Mouse (Mus musculus): Measurements from ENCODE around the gene Fxr1. TPM values are rescaled to one million over a fixed set of nuclear protein-coding genes. Genes with fewer than 3 reads are reported as not detected.
"Not testable (repeated sequence)": the region's sequence is repeated elsewhere in the genome, so short reads cannot be mapped to it uniquely, and the experiment has no call there.

Gene Fxr1
- polyA plus RNA-seq, 1 experiment: 63.2 TPM

DNA sequence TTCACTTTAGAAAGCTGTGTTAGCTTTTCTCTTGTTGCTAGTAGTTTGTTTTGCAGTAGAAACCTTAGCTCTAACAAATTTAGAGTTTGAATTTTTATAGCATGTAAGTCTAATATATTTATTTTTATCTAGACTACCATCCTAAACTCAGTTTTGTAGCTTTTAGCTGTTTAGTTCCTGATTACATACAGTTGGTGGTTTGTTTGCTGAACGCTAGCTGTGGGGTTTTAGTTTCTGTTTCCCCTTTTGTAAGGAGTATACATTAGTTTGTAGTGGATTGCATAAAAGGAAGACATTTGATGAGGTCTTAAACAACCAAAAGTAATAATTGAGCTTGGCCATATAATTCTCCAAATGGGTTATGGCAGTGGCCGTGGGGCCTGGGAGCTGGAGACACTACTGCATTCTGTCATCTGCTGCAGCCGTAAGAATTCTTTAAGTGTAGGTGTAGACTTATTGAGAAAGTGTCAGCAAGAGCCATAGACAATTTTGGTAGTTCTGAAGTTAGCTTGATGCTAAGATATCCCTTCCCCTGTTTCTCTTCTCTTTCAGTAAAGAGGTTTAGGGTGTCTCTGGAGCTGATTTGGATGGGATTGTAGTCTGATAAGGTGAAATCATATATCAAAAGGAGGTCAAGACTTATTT is 14.1 kb downstream of the Fxr1 start:
- H3K36me3 ChIP-seq (ENCODE audit: control insufficient read depth, insufficient read depth): no peaks in the 10 kb centered on the region
- H3ac ChIP-seq (ENCODE audit: control insufficient read depth, insufficient read length): no peak overlapping the region
- H3K4me3 ChIP-seq: no peak overlapping the region
- no peak for TF ChIP-seq MAX (IDR thresholded peaks at IDR 0.05; ENCODE audit: low read depth)
- no peak for TF ChIP-seq REST (IDR thresholded peaks at IDR 0.05; ENCODE audit: insufficient read depth, insufficient read length)
- no peak for TF ChIP-seq TCF3 (IDR thresholded peaks at IDR 0.05; ENCODE audit: insufficient read length, low read depth)
- TF ChIP-seq POLR2A (IDR thresholded peaks at IDR 0.05; ENCODE audit: insufficient read length, low read depth): no peak
- TF ChIP-seq MYOG (IDR thresholded peaks at IDR 0.05; ENCODE audit: control insufficient read depth in 1 of 3, insufficient read depth in 1 of 3, insufficient read length in 2 of 3, low read depth in 2 of 3): no peak
- TF ChIP-seq SRF (IDR thresholded peaks at IDR 0.05; ENCODE audit: control insufficient read depth, insufficient read length, low read depth): no peak
- TF ChIP-seq TCF12 (IDR thresholded peaks at IDR 0.05; ENCODE audit: insufficient read depth, poor library complexity, severe bottlenecking): no peak
- TF ChIP-seq USF1 (IDR thresholded peaks at IDR 0.05; ENCODE audit: low read depth): no peak
- no peak for TF ChIP-seq POLR2AphosphoS2 (IDR thresholded peaks at IDR 0.05; ENCODE audit: insufficient read length, low read depth)
- TF ChIP-seq E2F4 (IDR thresholded peaks at IDR 0.05; ENCODE audit: insufficient read depth): no peak
- TF ChIP-seq MYOD1 (IDR thresholded peaks at IDR 0.05; ENCODE audit: control insufficient read depth in 1 of 3, insufficient read length in 2 of 3, low read depth in 2 of 3): no peak
- TF ChIP-seq CEBPB (IDR thresholded peaks at IDR 0.05; ENCODE audit: insufficient read depth, poor library complexity, severe bottlenecking): no peak
- no peaks in the 10 kb centered on the region for H3K27me3 ChIP-seq (ENCODE audit: control insufficient read depth, insufficient read depth, insufficient read length)
- H3K4me2 ChIP-seq (ENCODE audit: low read depth): no peak overlapping the region
- peaks cover 100% of the 10 kb centered on the region for H3K79me2 ChIP-seq (ENCODE audit: control insufficient read depth, insufficient read depth)

DNA sequence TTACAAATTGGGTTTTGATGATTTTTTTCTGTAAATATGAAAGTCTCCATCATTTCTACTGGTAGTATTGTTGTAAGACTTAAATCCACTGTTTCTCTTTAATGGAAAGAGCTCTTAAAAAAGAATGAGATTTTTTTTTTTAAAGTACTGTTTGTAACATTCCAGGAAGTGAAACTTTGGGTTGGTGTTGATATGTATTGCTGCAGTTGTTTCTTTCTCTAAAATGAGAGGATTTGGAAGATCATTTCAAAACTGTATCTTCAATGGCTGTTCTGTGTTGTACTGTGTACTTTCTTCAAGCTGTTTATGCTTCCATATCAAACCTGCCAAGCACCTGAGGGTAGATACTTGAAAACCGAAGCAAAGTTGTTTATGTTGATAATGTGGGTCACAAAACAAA is 15.1 kb downstream of the Fxr1 start:
- no peak for TF ChIP-seq SRF (IDR thresholded peaks at IDR 0.05; ENCODE audit: control insufficient read depth, insufficient read length, low read depth)
- no peak for TF ChIP-seq POLR2AphosphoS2 (IDR thresholded peaks at IDR 0.05; ENCODE audit: insufficient read length, low read depth)
- TF ChIP-seq USF1 (IDR thresholded peaks at IDR 0.05; ENCODE audit: low read depth): no peak
- no peak for TF ChIP-seq TCF3 (IDR thresholded peaks at IDR 0.05; ENCODE audit: insufficient read length, low read depth)
- TF ChIP-seq MAX (IDR thresholded peaks at IDR 0.05; ENCODE audit: low read depth): no peak
- no peak for TF ChIP-seq E2F4 (IDR thresholded peaks at IDR 0.05; ENCODE audit: insufficient read depth)
- TF ChIP-seq MYOD1 (IDR thresholded peaks at IDR 0.05; ENCODE audit: control insufficient read depth in 1 of 3, insufficient read length in 2 of 3, low read depth in 2 of 3): no peak
- no peak for TF ChIP-seq POLR2A (IDR thresholded peaks at IDR 0.05; ENCODE audit: insufficient read length, low read depth)
- TF ChIP-seq REST (IDR thresholded peaks at IDR 0.05; ENCODE audit: insufficient read depth, insufficient read length): no peak
- TF ChIP-seq MYOG (IDR thresholded peaks at IDR 0.05; ENCODE audit: control insufficient read depth in 1 of 3, insufficient read depth in 1 of 3, insufficient read length in 2 of 3, low read depth in 2 of 3): no peak
- no peak for TF ChIP-seq TCF12 (IDR thresholded peaks at IDR 0.05; ENCODE audit: insufficient read depth, poor library complexity, severe bottlenecking)
- no peak for TF ChIP-seq CEBPB (IDR thresholded peaks at IDR 0.05; ENCODE audit: insufficient read depth, poor library complexity, severe bottlenecking)

DNA sequence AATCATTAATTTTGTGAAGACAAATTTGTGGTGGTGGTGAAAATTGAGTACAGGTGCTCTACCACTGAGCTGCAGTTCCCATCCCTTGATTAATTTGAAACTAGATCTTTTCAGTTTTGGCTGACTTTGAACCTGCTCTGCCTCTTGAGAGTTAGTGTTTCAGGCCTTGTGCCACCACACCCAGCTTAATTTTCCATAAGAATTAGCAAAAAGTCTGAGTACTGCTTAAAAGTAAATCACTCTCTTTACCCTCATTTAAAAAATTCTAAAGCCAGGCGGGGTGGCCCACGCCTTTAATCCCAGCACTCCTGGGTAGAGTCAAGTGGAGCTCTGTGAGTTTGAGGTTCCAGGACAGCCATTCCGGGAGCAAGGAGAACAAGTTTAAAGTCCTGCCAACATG is 16.0 kb downstream of the Fxr1 start:
- H3K4me2 ChIP-seq (ENCODE audit: low read depth): no peak overlapping the region
- TF ChIP-seq SRF (IDR thresholded peaks at IDR 0.05; ENCODE audit: control insufficient read depth, insufficient read length, low read depth): no peak
- H3K79me2 ChIP-seq (ENCODE audit: control insufficient read depth, insufficient read depth): peaks cover 100% of the 10 kb centered on the region
- peaks cover 4% of the 10 kb centered on the region for H3K36me3 ChIP-seq (ENCODE audit: control insufficient read depth, insufficient read depth)
- H3K27me3 ChIP-seq (ENCODE audit: control insufficient read depth, insufficient read depth, insufficient read length): no peaks in the 10 kb centered on the region
- no peak overlapping the region for H3ac ChIP-seq (ENCODE audit: control insufficient read depth, insufficient read length)
- no peak overlapping the region for H3K4me3 ChIP-seq

More for the DNA sequence above, 15.1 kb downstream of the Fxr1 start:
- Histone ChIP-seq H3K4me3 (no peak overlapping the region), H3K36me3 (ENCODE audit: control insufficient read depth, insufficient read depth) (no peaks in the 10 kb centered on the region), H3K4me2 (ENCODE audit: low read depth) (no peak overlapping the region), H3K27me3 (ENCODE audit: control insufficient read depth, insufficient read depth, insufficient read length) (no peaks in the 10 kb centered on the region), H3ac (ENCODE audit: control insufficient read depth, insufficient read length) (no peak overlapping the region), H3K79me2 (ENCODE audit: control insufficient read depth, insufficient read depth) (peaks cover 100% of the 10 kb centered on the region)

DNA sequence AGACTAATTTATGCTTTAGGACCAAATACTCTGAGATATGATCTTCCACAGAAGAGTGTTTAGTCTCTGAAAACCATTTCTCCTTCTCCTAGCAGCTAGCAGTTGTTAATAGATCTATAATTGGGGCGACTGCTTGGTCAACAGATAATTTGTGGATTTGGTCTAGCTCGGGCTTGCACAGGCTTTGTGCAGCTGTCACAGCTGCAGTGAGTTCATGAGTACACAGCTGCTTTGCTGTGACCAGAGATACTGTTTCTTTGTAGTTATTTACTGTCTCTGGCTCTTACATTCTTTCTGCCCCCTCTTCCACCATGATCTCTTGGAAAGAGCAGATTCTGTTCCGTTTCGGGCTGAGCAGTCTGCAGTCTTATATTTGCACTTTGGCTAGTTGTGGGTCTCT is 22.2 kb downstream of the Fxr1 start:
- peaks cover 90% of the 10 kb centered on the region for H3K79me2 ChIP-seq (ENCODE audit: control insufficient read depth, insufficient read depth)
- H3K4me3 ChIP-seq: no peak overlapping the region
- H3ac ChIP-seq (ENCODE audit: control insufficient read depth, insufficient read length): no peak overlapping the region
- TF ChIP-seq POLR2AphosphoS2 (IDR thresholded peaks at IDR 0.05; ENCODE audit: insufficient read length, low read depth): no peak
- no peak for TF ChIP-seq POLR2A (IDR thresholded peaks at IDR 0.05; ENCODE audit: insufficient read length, low read depth)
- TF ChIP-seq TCF3 (IDR thresholded peaks at IDR 0.05; ENCODE audit: insufficient read length, low read depth): peak; percentile 95
- TF ChIP-seq MYOD1 (IDR thresholded peaks at IDR 0.05; ENCODE audit: control insufficient read depth in 1 of 3, insufficient read length in 2 of 3, low read depth in 2 of 3): peak; percentile 83 to 97 (median 94)
- no peak for TF ChIP-seq CEBPB (IDR thresholded peaks at IDR 0.05; ENCODE audit: insufficient read depth, poor library complexity, severe bottlenecking)
- TF ChIP-seq E2F4 (IDR thresholded peaks at IDR 0.05; ENCODE audit: insufficient read depth): no peak
- peak; percentile 82 to 100 (median 92) for TF ChIP-seq MYOG (IDR thresholded peaks at IDR 0.05; ENCODE audit: control insufficient read depth in 1 of 3, insufficient read depth in 1 of 3, insufficient read length in 2 of 3, low read depth in 2 of 3)
- peak; percentile 96 for TF ChIP-seq TCF12 (IDR thresholded peaks at IDR 0.05; ENCODE audit: insufficient read depth, poor library complexity, severe bottlenecking)
- H3K27me3 ChIP-seq (ENCODE audit: control insufficient read depth, insufficient read depth, insufficient read length): no peaks in the 10 kb centered on the region
- H3K36me3 ChIP-seq (ENCODE audit: control insufficient read depth, insufficient read depth): peaks cover 35% of the 10 kb centered on the region
- no peak overlapping the region for H3K4me2 ChIP-seq (ENCODE audit: low read depth)

DNA sequence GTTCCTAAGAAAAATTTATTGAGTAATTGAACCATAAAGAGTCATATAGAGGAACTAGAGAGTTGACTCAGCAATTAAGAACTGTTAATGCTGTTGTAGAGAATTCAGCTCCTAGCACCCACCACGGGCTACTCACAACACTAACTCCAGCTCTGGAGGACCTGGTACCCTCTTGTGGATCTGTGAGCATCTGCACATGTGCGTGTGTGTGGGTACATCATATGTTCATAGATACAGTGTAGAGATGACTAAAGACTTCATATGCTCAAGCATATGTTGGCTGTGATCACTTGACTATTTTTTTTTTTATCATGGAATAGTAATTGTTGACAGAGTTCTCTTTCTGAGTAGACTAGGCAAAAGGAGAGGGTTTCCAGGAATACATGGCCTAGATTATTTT is 42.6 kb downstream of the Fxr1 start:
- H3K4me2 ChIP-seq (ENCODE audit: low read depth): no peak overlapping the region
- TF ChIP-seq POLR2AphosphoS2 (IDR thresholded peaks at IDR 0.05; ENCODE audit: insufficient read length, low read depth) (no peak), TCF3 (IDR thresholded peaks at IDR 0.05; ENCODE audit: insufficient read length, low read depth) (no peak), MYOG (IDR thresholded peaks at IDR 0.05; ENCODE audit: control insufficient read depth in 1 of 3, insufficient read depth in 1 of 3, insufficient read length in 2 of 3, low read depth in 2 of 3) (no peak), SRF (IDR thresholded peaks at IDR 0.05; ENCODE audit: control insufficient read depth, insufficient read length, low read depth) (no peak), POLR2A (IDR thresholded peaks at IDR 0.05; ENCODE audit: insufficient read length, low read depth) (no peak), USF1 (IDR thresholded peaks at IDR 0.05; ENCODE audit: low read depth) (no peak), TCF12 (IDR thresholded peaks at IDR 0.05; ENCODE audit: insufficient read depth, poor library complexity, severe bottlenecking) (no peak)
- no peak overlapping the region for H3K4me3 ChIP-seq
- H3K27me3 ChIP-seq (ENCODE audit: control insufficient read depth, insufficient read depth, insufficient read length): no peaks in the 10 kb centered on the region
- peaks cover 3% of the 10 kb centered on the region for H3K79me2 ChIP-seq (ENCODE audit: control insufficient read depth, insufficient read depth)
- H3ac ChIP-seq (ENCODE audit: control insufficient read depth, insufficient read length): no peak overlapping the region
- peaks cover 68% of the 10 kb centered on the region for H3K36me3 ChIP-seq (ENCODE audit: control insufficient read depth, insufficient read depth)

DNA sequence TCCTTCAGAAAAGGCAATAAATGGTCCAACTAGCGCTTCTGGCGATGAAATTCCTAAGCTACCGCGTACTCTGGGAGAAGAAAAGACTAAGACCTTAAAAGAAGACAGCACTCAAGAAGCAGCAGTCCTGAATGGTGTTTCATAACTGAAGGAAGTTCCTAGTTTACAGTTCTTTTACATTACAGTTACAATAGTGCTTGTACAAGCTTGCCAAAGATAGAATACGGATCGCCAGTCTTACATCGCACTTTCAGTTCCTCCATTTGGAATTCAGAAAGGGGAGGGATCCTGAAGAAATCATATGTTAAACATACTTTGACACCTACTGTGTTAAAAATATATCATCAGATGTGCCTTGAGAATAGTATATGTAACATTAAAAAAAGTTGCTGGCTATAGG is 49.2 kb downstream of the Fxr1 start:
- peaks cover 53% of the 10 kb centered on the region for H3K36me3 ChIP-seq (ENCODE audit: control insufficient read depth, insufficient read depth)

More for the DNA sequence above, 49.2 kb downstream of the Fxr1 start:
- not testable (repeated sequence) for H3K27me3 ChIP-seq (ENCODE audit: control insufficient read depth, insufficient read depth, insufficient read length); H3ac ChIP-seq (ENCODE audit: control insufficient read depth, insufficient read length); H3K4me2 ChIP-seq (ENCODE audit: low read depth); H3K4me3 ChIP-seq; H3K79me2 ChIP-seq (ENCODE audit: control insufficient read depth, insufficient read depth)
